Mouse (Mus musculus) yolk sac, embryonic 10.5 days (tissue): ENCODE measurements around the gene Nfib.

Experiments
- DNase-seq: peaks from one replicate; pipeline ENCODE4 v3.0.0-alpha.2; 2017; ENCODE audit warnings: low spot score

Gene Nfib

GRCm38 (mm10) chr4:82690267-82690666 is 15.3 kb downstream of the Nfib start:
- DNase-seq = no peak

GRCm38 (mm10) chr4:82686037-82686436 is 19.5 kb downstream of the Nfib start:
- no peak for DNase-seq

GRCm38 (mm10) chr4:82684088-82684715 is 21.3 kb downstream of the Nfib start:
- DNase-seq = no peak

DNA sequence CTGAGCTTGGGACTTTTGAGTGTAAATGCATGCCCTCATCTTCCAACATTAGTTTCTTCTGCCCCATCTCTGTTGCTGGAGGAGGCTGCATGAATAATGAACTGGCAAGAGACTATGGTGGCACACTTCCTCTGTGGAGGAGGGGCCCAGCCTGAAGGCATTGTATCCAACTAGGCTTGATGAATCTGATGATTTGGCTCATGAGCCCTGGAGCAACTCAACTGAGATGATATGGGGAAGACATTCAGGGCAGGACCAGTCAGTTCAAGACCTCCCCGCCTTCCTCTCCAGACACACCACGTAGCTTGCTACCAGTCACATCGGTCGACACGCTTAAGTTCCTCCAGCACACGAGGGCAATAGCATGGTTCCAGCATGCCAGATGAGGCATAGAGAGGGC is 22.0 kb downstream of the Nfib start:
- no peak for DNase-seq

DNA sequence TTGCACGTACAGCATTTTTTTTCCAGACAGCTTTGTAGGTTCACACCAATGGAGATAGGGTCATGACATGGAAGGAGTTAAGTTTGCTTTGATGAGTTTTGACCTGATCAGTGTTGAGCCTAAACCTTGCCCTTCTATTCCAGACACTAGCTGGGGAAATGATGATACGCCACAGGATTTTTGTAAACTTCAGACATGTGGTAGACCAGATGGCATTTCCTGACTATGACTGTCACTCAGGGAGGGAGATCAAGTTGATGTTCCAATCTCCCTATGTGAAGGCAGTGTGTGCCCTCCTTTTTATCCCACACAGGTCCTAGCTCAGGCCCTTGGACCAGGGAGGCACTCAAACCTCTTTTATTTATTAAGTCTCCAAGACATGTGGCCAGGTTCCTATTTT is 29.4 kb downstream of the Nfib start:
- no peak for DNase-seq

DNA sequence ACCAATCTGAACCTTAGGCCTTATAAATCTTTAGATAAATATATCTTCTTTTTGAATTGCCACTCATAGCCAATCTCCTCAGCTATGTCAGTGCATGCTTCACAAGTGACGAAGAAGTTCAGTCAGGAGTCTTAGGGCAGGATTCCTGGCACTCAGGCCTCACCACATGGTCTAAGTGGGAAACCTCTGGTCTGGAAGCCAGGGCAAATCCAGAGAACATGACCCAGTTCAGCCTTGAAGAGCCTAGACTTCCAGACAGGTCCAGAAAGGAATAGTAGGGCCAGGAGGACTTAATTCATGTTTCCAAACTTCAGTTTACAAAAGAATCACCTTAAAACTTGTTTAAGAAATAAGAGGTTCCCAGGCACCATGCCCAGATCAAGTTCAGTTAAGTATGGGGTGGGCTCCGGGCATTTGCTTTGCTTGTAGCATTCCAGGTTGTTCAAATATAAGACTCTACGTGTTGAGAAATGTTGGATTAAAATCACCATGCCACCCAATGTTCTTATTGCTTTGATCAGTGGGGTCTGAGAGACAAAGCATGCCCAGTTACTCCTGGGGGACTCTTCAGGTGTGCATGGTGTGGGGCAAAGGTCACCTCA is 38.2 kb downstream of the Nfib start:
- no peak for DNase-seq

- no peak for DNase-seq
These were observed 41.1 kb downstream of the Nfib start for GRCm38 (mm10) chr4:82664436-82664835.

DNA sequence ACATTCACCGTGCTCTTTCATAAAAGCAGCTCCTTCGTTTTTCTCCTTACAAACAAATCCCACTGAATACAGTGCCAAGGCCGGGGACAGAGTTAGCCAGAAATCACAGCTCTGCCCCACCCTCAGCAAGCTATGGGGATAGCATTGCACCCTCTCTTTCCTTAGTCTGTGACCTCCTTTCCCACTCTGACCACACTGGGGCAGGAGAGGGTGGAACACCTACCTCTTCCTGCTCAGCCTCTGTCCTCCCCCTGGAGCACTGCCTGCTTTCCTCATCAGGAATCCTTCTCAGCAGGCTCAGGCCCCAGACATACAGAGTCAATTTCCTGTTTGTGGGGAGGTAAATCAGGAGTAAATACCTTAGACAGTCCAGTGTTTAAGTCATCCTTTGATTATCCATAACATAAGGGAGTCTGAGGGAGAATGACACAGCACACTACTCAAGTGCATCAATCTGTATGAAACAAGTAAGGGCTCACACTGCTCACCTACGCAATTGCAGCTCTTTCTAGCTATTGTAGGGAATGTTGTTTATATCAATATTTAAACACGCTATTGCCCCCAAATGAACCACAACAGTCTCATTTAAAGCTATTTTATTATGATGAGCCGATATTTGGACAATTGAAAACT is 41.7 kb downstream of the Nfib start:
- DNase-seq = no peak

DNA sequence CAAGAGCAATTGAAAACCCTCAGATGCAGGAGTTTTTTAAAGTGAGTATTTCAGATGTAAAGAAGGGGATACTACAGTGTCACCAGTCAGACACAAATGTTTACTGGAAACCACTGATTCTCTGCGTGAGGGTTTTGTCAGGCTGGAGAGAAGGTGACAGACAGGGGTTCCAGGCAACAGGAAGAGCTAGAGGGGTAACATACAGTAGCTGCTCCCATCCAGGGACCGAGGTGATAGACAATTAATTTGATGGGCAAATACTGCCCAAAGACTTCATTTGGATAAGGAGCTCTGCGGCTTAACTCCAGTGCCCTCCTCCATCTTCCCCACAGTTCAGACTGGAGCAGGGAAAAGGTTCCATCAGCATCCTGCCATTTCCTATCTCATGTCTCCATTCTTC is 42.9 kb downstream of the Nfib start:
- DNase-seq = no peak

- no peak for DNase-seq
These were observed 43.3 kb downstream of the Nfib start for GRCm38 (mm10) chr4:82662222-82662621.

- no peak for DNase-seq
These were observed 44.3 kb downstream of the Nfib start for GRCm38 (mm10) chr4:82661215-82661614.

DNA sequence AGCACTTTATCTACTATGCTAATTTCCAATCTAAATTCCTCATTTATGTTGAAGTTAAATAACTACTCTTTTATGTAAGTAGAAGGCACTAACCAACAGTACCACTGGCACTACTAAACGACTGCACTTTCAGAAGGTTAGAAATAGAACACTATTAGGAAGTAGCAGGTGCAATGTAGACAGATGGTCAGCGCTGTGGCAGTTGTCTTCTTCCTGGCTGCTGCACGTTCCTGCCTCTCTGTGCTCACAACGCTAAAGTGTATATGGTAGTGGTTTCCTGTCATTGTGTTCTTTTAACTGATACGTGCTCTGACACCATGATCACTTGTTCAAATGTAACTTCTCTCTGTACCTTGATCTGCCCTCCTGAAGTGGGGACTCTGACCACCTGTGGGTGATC is 59.9 kb downstream of the Nfib start:
- no peak for DNase-seq

DNA sequence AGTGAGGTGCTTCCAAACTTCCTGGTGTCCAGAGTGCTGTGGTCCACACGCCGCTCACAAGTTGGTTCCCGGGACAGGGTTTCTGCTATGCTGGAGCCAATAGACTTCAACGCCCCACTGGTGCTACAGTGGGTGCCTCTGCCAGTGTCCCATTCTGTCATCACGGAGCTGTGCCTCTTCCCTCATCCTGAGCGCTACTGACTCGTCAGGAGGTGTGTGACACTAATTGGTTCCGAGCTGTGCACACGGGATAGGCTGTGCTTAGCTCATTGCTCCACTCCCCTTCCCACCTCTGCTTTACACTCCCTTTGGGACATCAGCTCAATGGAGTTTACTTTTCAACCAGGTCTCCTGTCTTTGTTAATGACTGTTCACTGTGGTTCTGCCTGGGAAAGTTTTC is 60.8 kb downstream of the Nfib start:
- no peak for DNase-seq

DNA sequence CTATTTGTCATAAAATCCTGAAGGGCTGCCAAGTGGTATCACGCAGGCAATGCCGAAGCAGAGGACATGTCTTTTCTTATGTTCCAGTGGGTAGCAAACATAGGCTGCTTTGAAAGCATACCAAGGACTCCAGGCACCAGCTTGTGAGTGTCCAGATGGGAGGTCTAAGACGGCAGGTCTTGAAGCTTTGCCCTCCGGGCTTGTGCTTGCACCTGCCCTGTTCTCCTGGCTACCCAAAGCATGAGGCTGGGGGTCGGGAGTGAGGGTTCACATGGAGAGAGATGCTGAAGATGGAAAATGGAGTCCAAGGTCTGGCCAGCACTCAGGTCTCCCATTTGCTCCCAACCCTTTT is 61.8 kb downstream of the Nfib start:
- no peak for DNase-seq

DNA sequence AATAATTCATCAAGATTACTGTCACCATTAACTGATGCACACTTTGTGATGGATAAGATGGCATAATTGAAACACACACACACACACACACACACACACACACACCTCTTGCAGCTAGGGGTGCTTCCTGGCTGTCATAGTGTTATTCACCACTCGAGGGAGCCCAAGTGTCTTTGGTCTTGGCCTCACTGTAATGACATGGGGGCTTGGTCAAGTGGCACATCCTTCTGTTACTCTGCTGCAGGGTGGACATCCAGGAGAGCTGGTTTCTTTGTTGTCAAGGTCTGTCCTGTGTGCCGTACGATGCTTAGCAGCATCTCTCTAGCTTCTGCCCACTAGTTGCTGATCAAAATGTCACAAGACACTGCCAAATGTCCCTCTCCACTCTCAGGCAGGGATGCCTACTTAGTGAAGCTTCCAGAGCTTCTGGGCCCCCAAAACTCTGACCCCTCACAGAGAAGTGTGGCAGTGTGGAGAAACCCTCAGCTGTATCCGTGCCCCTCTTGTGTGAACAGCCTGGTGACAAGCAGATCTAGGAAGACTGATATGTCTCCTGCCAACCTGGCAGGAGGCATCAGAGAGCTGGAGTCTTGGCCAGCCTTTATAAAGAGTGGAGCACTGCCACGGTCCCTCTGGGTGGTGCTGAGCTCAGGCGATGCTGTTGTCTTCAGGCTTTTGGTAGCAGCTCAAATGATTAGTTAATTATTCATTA is 62.4 kb downstream of the Nfib start:
- DNase-seq = no peak

DNA sequence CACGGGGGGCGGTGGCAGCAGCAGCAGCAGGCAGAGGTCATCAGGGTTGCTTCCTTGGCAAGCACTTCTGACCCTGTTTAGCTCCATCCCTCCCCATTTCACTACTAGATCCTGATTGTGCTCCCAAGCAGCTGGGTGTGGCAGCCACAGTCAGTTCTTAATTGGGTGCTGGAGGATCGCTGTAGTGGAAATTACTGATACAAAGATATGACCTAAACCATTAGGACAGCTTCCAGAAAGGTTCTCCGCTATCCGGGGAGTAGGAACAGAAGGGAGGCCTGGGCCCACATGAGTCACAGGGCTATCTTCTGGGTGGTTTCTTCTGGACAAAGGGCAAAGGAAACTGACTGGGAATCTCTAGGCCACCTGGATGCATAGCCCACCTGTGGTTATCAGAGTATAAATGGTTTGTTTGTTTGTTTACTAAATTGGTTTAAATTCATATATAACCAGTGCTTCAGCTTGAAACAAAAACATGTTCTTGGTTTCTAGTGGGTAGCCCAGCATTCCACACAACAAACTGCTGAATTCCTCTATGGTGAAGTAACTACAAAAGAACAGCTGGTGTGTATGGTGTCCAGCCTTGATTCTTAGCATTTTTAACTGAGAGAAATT is 64.4 kb downstream of the Nfib start:
- DNase-seq = no peak

DNA sequence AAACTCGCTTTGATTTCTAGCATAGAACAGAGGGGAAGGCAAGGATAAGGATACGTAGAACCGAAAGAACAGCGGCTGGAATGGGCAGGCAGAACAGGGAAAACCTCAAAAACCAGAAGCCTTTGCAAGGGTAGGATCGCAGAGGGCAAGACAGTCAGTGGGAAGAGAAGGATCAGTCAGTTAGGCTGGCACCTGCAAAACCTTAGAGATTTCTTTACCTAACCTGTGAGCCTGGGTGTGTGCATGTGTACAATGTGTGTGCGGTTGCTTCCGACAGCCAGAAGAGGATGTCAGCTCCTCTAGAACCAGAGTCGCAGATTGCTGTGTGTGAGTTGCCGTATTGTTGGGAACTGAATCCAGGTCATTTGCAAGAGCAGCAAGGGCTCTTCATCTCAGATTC is 67.3 kb downstream of the Nfib start:
- no peak for DNase-seq

GRCm38 (mm10) chr4:82637633-82638032 is 67.9 kb downstream of the Nfib start:
- no peak for DNase-seq

- DNase-seq = no peak
These were observed 68.9 kb downstream of the Nfib start for GRCm38 (mm10) chr4:82636658-82637057.

DNA sequence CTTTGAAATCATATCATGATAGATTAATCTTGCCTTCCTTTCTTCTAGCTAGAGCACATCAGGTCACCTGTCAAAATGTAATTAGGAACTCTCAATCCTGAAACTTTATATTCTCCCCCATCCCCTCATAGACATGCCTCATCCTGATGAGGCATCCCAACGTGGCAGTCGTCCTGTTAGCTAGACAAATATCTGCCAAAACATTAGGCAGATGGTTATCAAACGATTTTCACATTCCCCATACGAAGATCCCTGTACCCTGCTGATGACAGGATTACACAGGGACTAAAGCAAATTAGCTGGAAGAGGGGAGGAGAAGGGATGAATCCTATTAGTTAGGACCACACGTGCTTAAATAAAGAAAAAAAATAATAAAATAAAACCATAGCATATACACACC is 69.7 kb downstream of the Nfib start:
- DNase-seq = no peak

- DNase-seq = no peak
These were observed 70.4 kb downstream of the Nfib start for GRCm38 (mm10) chr4:82635118-82635517.

DNA sequence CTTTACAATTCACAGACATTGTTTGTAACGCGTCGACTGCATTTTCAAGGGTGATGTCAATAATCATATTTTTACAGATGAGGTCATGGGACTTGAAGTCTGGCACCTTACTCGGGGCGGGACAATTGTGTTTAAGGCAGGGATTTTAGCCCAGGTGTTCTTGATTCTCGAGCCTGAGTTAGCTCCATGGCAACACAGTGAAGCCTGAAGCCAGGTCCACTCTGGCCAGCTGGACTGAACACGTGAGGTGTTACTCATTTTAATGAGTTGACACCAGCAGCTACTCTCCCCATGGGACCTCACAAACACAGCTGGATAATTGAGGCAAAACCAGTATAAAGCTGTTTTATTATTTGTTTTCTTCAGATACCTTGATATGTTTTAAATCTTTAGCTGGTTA is 71.2 kb downstream of the Nfib start:
- no peak for DNase-seq
